Mouse (Mus musculus): ENCODE data around the gene Mrpl33.
A peak's percentile ranks its signal among the peaks of the same experiment; 100 is the strongest.

DNA sequence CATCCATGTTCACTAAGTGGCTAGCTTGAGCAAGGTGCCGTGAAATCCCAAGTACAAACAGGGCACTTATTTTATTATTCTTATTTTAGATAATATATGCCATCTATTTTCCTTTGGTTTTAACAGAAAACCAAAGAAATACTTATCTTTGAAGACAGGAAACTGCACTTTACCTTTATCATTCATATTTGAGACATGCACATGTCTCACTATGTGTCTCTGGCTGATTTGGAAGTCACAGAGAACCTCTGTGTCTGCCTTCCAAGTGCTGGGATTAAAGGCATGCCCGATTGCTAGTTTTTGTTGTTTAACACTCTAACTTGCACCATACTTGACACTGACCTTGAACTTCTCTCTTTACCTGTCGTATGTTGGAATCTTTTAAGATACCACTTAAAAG is 91.2 kb downstream of the Mrpl33 start:
- TF ChIP-seq CTCF (IDR thresholded peaks at IDR 0.05; ENCODE audit: low read depth, low read length) (no peak), TAL1 (conservative IDR thresholded peaks at IDR 0.05; ENCODE audit: low read depth, low read length) (peak; percentile 52), GATA2 (IDR thresholded peaks at IDR 0.05; ENCODE audit: borderline replicate concordance, low read depth, low read length) (no peak)
